Mouse (Mus musculus) frontal cortex, adult 2 months (tissue): ENCODE measurements at regions not wholly inside any gene's neighbourhood (a gene's known extent, or its start where the extent isn't known, plus 50 kb on each side); places are given as distances from the start of the nearest gene placed in this dataset.

Experiments used
- DNase-seq, 2 experiments: peaks; one replicate each; pipeline ENCODE4 v3.0.0; 2022; ENCODE audit warnings: low spot score in 1 of 2; ENCODE audit errors: extremely low spot score in 1 of 2

DNA sequence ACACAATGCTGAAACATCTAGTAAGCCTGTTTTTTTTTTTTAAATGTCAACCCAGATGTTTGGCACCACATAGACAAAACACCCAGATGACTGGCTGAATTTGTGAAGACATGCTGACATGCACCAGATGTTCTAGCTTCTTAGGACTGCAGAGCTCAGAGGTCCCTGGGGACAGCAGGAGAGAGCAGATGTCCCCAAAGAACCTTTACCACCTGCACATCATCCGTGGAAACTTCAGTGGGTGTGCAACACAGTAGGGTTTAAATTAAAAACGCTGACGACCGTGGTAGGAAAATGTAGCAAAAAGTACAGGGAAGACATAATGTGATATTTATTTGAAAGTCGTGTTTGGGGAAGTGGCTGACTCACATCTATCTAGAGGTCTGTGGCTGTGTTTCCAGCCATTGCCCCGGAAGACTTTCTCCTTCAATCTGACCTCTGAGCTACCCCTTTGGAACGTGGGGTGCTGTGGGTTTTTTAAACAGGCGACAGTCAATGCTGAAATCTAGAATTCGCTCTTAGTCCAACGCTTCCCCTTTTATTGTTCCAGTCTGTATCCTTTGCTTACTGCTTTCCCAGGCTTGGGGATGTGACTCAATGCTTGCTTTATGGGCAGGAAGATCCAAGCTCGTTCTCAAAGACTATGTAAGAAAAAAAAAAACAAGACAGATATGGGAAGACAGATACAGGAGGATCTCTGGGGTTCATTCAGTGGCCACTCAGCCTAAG, 230.5 kb downstream of the Clic5 start:
- DNase-seq, result peak in 1 of 2 experiments; percentile 27

GRCm38 (mm10) chr17:44419405-44419729, 231.0 kb downstream of the Clic5 start:
- no peak for DNase-seq

- DNase-seq, result no peak
These were observed 232.0 kb downstream of the Clic5 start for GRCm38 (mm10) chr17:44420098-44421070.

DNA sequence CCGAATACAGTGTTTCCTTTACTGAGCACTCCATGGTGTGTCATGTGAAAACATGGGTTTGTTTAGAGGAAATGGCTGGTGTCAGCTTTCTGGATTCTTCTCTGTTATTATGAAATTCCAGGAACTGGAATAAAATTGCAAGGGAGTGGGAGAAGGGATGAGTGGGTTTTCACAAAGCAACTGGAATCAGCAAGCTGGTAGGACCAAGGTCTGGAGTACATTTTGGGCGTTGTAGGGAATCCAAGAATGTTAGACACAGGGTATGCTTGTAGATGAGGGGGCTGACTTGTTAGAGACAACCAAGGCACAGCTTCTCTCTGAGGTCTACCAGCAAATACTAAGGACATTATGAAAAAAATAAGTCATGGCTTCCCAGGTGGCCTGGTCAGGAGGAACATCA, 233.8 kb downstream of the Clic5 start:
- peak; percentile 38 to 49 for DNase-seq

DNA sequence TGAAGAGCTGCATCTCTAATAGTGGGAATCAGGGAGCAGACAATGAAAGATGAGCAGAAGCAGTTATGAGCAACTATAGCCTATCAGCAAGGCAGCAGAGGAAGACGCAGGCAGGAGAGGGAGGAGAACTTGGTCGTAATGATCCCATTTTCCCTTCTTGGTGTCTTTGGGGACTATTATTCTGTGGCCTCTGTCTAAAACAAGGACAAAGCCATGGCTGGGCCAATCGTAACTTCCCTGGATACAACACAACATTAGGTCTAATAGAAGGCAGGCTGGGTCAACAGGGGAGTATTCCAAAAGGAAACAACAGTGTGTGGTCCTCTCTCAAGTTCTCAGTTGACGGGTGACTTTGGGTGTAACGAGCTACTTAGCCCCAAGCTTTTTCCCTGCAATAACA, 234.5 kb downstream of the Clic5 start:
- no peak for DNase-seq

DNA sequence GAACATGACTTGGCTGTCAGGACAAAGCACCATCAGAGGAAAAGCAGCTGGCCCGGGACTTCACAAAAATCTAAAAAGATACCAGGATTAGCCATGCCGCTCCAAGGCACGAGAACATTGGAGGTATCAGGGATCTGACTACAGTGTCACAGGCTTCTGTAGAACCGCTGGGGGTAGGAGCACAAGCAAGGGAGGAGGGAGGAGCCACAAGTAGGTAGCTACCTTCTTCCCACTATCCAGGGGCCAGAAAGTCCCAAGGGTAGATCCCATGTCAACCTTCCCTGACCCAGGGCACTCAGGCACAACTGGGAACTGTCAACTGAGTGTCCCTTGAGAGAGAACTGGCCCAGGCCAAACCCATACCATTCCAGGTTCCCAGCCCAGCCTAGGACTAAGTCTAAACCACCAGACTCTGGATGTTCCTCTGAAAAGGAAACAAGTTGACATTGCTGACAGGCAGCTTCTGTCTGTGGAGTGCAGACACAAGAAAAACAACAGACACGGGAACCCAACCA, 235.1 kb downstream of the Clic5 start:
- DNase-seq, result no peak

DNA sequence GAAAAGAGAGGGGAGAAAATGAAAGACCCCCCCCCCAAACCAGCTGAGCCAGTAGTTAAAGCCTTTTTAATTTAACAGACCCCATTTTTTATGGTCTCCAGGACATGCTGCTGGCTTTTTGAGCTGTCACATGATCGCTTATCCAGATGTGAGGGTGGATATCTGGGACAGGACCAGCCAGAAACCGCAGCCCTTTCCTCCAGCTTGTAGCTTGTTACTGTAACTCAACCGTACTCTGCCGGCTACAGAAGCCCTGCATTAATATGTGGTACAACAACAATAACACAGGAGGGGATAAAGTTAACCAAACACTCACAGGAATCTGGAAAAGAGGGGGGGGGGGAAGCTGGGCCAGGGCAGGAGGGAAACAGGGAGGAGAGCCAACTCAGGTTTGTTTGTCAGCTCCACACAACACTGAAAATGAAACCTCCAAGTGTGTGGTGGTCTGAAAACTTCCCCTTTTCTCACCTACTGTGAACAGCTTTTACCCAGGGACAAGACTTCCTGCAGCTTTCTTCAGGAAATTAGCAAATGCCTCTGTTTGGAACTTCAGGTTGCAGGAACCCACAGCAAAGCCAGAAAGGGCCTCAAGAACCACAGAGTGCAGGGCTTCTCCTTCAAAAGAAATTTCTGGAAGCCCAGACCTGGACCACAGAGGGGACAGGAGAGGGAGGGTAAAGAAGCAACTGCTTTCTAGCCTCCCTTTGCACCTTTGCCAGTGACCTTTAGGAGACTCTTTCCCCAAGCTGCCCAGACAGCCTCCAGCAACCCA, 244.3 kb downstream of the Clic5 start:
- no peak for DNase-seq

GRCm38 (mm10) chr17:44433296-44433653, 244.9 kb downstream of the Clic5 start:
- DNase-seq, result no peak

DNA sequence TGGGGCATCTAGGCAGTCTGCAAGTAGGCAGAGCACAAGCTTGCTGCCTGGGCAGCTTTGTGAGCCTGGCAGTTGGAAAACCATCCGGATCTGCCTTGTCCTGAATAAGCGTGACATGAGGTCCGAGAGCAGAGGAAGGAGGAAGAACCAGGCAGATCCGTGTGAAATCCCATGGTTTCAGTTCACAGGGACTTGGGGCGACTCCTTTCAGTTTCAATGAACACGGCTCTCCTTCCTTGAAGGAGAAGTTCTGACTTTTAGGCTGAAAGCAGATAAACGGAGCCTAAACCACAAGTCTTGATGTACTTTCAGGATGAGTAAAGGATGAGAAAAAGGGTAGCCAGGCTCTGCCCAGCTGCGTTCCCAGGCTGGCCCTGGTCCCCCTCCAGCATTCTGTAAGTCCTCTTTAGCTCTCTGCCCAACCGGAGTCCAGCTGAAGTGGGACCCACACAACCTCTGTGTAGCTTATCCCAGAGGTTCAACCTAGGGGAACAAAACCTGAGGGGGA, 248.2 kb downstream of the Clic5 start:
- DNase-seq, result no peak

- DNase-seq, result no peak
These were observed 250.1 kb downstream of the Clic5 start for GRCm38 (mm10) chr17:44438526-44438925.

- DNase-seq, result no peak
These were observed 255.1 kb downstream of the Clic5 start for GRCm38 (mm10) chr17:44443460-44443859.

GRCm38 (mm10) chr17:44445361-44445760, 257.0 kb downstream of the Clic5 start:
- no peak for DNase-seq
